Mouse (Mus musculus) spleen, adult 18-20 months (tissue): ENCODE data around the gene Cep135.

Experiments
- DNase-seq, 2 experiments: peaks; one replicate each; pipeline ENCODE4 v3.0.0; 2022; ENCODE audit warnings: mixed read lengths in 2 of 2

Gene Cep135

DNA sequence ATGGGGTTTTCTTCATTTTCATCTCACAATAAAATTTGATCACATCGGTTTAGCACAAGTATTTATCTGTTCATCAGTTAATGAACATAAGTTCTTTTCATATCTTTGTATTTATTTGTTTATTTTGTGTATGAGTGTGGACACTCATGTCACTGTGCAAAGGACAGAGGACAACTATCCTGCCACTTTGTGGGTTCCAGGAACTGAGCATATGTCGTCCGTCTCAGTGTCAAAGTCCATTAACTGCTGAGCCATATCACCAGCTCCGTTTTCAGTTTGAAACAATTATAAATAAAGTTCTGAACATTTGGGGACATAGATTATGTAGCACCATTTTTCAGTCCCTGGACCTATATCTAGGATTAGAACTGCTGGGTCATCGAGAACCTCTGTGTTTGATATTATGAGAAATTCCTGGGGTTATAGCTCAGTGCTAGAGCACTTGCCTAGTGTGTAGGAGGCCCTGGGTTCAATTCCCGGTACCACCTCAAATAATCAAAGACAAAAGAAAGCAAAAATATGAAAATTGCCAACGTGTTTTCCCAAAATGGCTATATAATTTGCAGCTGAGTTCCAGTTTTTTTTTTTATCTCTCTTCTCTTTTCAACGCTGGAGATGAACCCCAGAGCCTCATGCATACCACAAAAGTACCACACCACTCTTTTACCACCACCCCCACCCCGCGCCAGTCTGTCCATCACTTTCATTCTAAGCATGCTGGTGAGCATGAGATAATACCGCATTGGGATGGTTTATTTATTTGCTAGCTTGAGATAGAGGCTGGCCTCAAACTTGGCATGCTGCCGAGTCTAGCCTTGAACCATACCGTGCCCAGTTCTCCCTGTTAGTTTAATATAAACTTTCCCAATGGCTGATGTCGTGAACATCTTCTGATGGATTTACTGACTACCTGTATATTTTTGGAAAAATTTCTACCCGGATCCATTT is 96.4 kb downstream of the Cep135 start:
- DNase-seq = no peak

DNA sequence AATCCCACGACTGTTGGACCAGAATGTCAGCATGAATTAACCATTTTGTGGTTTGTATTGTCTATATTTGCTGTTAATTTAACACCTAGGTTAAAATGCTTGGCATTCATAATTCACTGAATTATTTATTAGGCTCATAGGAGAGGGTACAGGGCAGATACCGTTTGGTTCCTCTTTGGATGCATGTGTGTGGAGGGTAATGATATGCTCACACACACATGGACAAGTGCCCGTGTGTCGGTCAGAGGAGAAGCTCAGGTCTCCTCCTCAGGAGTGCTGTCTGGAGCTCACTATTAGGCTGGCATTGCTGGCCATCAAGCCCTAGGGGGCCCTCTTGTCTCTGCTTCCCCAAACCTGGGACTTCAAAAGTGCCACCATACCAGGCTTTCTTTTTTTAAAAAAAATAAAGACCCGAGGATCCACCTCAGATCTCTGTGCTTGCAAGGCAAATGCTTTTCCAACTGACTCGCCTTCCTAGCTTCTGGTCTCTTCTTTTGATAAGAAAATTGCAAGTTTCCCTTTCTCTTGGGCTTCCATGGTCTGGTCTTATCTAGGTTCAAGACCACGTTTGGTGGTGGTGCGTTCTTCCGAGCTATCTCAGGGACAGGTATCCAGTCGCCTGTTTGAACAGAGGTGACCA is 99.6 kb downstream of the Cep135 start:
- no peak for DNase-seq

DNA sequence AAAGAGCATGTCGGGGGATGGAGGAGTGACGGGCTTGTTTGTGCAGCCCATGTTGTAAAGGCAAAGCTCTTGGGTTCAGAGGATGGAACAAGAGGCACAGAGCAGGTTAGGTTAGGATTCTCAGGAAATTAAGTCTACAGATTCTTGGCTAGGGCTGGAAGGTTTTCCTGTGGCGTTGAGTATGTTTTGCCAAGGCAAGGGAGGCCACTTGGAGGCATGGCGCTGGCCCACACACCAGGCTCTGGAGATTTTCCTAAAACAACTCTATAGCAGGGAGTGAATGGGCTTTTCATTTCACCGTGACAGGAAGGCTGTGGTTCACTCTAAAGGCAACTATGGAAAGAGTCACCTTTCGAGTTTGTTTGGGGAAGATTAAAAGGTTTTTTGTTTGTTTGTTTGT is 100.1 kb downstream of the Cep135 start:
- DNase-seq = no peak

DNA sequence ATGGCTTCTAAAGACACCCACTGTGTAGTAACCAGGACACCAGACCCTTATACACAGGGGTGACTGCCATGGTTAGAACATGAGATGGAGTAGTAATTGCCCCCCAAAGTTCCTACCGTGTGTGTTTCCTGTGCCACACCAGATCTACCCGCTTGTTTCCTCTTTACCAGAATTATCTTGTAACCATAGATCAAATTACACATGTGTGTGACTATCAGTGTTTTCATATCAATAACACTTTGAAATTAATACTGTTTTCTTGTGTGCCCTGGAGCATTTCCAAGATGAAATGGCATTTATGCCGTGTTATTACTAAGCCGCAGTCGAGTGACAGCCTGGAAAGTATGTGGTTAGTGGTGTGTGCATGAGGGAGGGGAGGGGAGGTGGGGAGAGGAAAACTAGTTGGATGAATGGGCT is 101.7 kb downstream of the Cep135 start:
- DNase-seq = no peak

DNA sequence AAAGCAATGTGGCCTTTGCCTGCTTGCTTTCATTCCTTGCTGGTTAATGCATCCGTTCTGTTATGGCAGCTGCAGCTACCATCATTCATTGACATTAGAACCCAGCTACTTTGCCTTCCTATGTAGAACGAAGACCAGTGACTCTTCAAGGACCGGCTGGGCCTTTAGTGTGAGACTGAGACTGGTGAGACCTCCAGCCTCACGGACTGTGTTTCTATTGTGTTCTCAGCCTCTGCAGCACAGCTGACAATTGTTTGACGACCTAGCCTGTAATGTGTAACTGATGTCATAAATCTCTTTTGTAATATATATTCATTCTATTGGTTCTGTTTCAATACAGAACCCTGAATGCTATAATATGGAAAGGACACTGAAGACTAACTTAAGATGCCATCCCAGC is 102.8 kb downstream of the Cep135 start:
- no peak for DNase-seq

DNA sequence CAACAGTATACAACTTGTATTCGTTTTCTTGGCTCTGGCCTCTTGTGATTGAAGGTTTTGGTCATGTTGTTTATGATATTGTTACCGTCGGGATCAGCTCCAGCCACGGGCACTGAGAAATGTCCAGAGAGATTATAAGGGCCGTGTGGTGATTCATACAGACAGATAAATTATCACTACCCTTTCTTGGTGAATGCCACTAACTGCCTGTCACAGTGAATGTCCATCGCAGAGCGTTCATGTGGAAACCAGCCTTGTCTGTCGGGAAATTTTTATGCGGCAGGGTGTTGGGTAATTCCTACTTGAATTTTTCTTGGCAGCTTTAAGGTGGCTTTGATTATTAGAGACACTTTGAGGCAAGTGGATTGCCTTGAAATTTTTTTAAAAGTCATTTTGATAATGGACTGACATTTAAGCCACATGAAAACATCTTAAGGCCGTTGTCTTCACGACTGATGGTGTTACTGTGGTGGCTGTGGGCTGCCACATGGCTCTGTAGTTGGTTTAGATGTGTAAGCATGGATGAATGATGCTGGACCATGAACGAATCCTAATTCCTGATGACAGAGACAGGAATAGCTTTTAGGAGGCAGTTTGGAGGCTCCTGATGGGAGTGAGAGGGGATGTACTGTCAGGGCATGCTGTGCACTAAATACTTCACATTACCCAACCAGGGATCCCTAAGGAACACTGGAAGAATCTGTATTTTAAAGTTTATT is 103.4 kb downstream of the Cep135 start:
- DNase-seq = no peak
